Mouse (Mus musculus) forebrain, embryonic 16.5 days (tissue): ENCODE results near the gene Dab2. TPM values are rescaled to one million over a fixed set of nuclear protein-coding genes. Genes with fewer than 3 reads are reported as not detected.
A peak's percentile ranks its signal among the peaks of the same experiment; 100 is the strongest.

Experiments used
- ATAC-seq: fragments of 200-750 bp; cut with Nextera tagmentation; 2 replicates; pipeline ENCODE4 v1.8.0; 2017; ENCODE audit warnings: mild to moderate bottlenecking, moderate library complexity
- H3K27ac ChIP-seq: fragments of 300-500 bp; sonication (generic); 2 replicates; pipeline ENCODE4 v1.5.1; 2014; ENCODE audit warnings: low read length, control low read depth
- H3K27me3 ChIP-seq: fragments of 300-500 bp; sonication (generic); replicated peaks from 2 replicates; pipeline ENCODE4 v1.6.1; 2014; ENCODE audit warnings: low read length; ENCODE audit not compliant: control insufficient read depth, insufficient read depth
- H3K36me3 ChIP-seq: fragments of 300-500 bp; sonication (generic); 2 replicates; pipeline ENCODE4 v1.6.1; 2014; ENCODE audit not compliant: control insufficient read depth, insufficient read depth
- H3K4me1 ChIP-seq: fragments of 300-500 bp; sonication (generic); replicated peaks from 2 replicates; pipeline ENCODE4 v1.6.1; 2014; ENCODE audit warnings: low read length; ENCODE audit not compliant: control insufficient read depth, insufficient read depth
- H3K4me2 ChIP-seq: fragments of 300-500 bp; sonication (generic); 2 replicates; pipeline ENCODE4 v1.6.1; 2014; ENCODE audit warnings: mild to moderate bottlenecking, low read length, control low read depth
- H3K4me3 ChIP-seq: fragments of 300-500 bp; sonication (generic); replicated peaks from 2 replicates; pipeline ENCODE4 v1.5.1; 2014; ENCODE audit warnings: mild to moderate bottlenecking, low read length, control low read depth
- H3K9ac ChIP-seq: fragments of 300-500 bp; sonication (generic); replicated peaks from 2 replicates; pipeline ENCODE4 v1.6.1; 2014; ENCODE audit warnings: low read depth, low read length, control low read depth
- H3K9me3 ChIP-seq: fragments of 300-500 bp; sonication (generic); 2 replicates; pipeline ENCODE4 v1.6.1; 2016; ENCODE audit warnings: low read length; ENCODE audit not compliant: control insufficient read depth
- WGBS: fragments of 180-500 bp; shearing (Covaris S2); extraction: QIAGEN DNeasy Blood & Tissue Kit; methylation state at CpG from one replicate; pipeline ENCODE4 v1.1.7; 2014; 5-methylcytosine and 5-hydroxymethylcytosine counted together
- polyA plus RNA-seq: library from polyadenylated mRNA; unstranded; fragments of >200 nt; fragmentation: Nextera tagmentation; extraction: Ambion mirVana; gene quantifications from 2 replicates; pipeline ENCODE4 v1.2.1, GENCODE M21; 2015

Gene Dab2
- polyA plus RNA-seq, 1 experiment from 2014 or later: 13.1 TPM

DNA sequence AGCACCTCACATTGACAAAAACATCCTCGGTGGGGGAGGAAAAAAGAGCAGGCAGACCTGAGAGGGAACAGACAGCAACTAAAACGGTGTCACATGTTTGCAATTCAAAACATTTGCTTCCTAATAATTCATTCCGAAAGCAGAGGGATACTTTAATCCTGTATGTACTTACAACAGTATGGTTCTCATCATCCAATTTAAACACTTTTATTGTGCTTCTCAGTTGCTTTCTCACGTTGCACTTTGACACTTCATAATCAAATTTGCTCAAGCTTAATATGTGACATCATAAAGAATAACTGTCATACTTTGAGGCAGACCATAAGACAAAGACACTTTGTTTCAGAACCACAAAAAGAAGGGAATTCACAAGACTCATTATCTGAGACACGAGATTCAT is 20.9 kb downstream of the Dab2 start:
- H3K9me3 ChIP-seq: no peaks in the 10 kb centered on the region
- H3K9ac ChIP-seq: no peak overlapping the region
- H3K27ac ChIP-seq: no peak overlapping the region
- H3K4me1 ChIP-seq: no peaks in the 10 kb centered on the region
- ATAC-seq: no peak
- H3K36me3 ChIP-seq: no peaks in the 10 kb centered on the region
- no peak overlapping the region for H3K4me2 ChIP-seq
- no peaks in the 10 kb centered on the region for H3K27me3 ChIP-seq
- H3K4me3 ChIP-seq: no peak overlapping the region
- WGBS: 61% methylated on average over 5 of the region's 5 CpGs

DNA sequence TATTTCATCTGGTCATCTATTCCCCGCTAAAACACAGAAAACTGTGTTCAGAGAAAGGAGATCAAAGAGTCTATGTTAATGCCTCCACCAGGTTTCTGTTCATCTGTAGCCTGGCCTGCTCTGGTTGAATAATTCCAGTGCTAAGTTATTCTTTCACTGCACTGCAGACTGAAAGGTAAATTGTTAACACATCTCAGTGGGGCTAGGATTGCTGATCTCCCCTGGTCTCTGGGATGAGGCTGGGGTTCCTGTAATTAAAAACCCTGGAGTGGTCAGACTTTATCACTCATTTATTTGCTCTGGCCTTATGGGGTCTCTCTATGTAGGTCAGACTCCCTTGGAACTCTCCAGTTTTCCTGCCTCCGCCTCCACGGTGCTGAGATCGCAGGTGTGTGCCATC is 21.7 kb downstream of the Dab2 start:
- H3K9ac ChIP-seq: no peak overlapping the region
- H3K36me3 ChIP-seq: no peaks in the 10 kb centered on the region
- H3K4me1 ChIP-seq: no peaks in the 10 kb centered on the region
- H3K27ac ChIP-seq: no peak overlapping the region
- H3K27me3 ChIP-seq: no peaks in the 10 kb centered on the region
- no peak overlapping the region for H3K4me3 ChIP-seq
- WGBS: 90% methylated on average over 4 of the region's 4 CpGs
- no peak overlapping the region for H3K4me2 ChIP-seq
- ATAC-seq: no peak
- no peaks in the 10 kb centered on the region for H3K9me3 ChIP-seq

DNA sequence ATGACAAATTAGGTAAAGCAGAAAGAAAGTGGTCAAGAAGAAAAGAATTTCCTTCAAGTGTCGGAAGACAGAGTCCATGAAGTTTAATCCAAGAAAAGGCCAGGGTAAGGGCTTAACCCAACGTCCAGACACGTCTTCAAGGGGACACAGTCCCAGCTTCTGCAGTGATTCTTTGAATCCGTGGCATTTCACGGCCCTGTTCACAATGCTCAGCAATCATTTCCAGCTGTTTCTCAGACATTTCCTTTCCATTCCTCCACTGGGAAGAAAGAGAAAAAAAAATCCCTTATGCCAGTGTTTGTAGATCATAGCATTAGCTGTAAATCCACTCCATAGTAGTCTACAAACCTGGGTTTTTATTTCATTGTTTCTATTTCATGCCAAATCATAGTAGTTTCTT is 22.7 kb downstream of the Dab2 start:
- Histone ChIP-seq H3K4me2 (no peak overlapping the region), H3K4me1 (no peaks in the 10 kb centered on the region), H3K27me3 (no peaks in the 10 kb centered on the region), H3K36me3 (no peaks in the 10 kb centered on the region), H3K4me3 (no peak overlapping the region), H3K27ac (no peak overlapping the region), H3K9me3 (no peaks in the 10 kb centered on the region), H3K9ac (no peak overlapping the region)
- 46% methylated on average over 5 of the region's 5 CpGs for WGBS
- ATAC-seq: no peak

DNA sequence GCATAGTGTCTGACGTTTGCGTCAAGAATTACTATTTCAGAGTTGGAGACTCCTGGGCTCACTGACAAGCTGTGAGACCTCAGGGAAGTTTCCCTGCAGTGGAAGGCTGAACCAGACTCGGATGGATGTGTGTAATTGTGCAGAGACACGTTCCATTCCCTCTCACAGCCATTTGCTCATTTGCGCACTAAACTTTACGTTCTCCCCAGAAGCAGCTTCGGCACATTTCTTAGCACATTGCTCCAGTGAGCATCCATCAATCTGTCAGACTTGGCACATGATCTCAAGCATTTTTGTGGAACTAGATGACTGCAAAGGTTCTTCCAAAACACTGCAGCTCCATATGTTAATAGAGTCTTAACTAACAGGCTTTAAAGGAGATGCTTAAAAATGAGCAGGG is 24.0 kb downstream of the Dab2 start:
- Histone ChIP-seq H3K4me3 (no peak overlapping the region), H3K9me3 (no peaks in the 10 kb centered on the region), H3K36me3 (no peaks in the 10 kb centered on the region), H3K9ac (no peak overlapping the region), H3K27ac (no peak overlapping the region), H3K4me2 (no peak overlapping the region), H3K27me3 (no peaks in the 10 kb centered on the region), H3K4me1 (no peaks in the 10 kb centered on the region)
- 55% methylated on average over 7 of the region's 7 CpGs for WGBS
- ATAC-seq: peak; percentile 85

DNA sequence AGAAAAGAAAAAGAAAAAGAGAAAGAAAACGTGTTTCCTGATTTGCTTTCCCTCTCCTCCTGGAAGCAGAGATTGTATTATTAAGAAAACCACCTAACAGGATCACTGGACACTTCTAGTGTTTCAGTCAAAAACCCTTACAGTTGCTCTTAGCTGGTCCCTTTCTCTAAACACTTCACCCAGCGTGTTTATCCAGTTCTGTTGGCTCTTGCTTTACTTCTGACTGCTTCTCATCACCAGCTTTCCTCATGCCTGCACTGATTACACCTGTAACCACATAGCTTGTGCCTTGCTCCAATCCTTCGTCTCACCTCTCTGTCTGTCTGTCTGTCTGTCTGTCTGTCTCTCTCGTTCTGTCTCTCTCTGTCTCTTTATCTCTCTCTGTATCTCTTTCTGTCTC is 25.9 kb downstream of the Dab2 start:
- H3K27me3 ChIP-seq: no peaks in the 10 kb centered on the region
- H3K4me1 ChIP-seq: no peaks in the 10 kb centered on the region
- no peak overlapping the region for H3K4me2 ChIP-seq
- no peaks in the 10 kb centered on the region for H3K9me3 ChIP-seq
- ATAC-seq: no peak
- no peak overlapping the region for H3K9ac ChIP-seq
- H3K36me3 ChIP-seq: no peaks in the 10 kb centered on the region
- H3K4me3 ChIP-seq: no peak overlapping the region
- no peak overlapping the region for H3K27ac ChIP-seq
- WGBS: 85% methylated on average over 4 of the region's 4 CpGs

DNA sequence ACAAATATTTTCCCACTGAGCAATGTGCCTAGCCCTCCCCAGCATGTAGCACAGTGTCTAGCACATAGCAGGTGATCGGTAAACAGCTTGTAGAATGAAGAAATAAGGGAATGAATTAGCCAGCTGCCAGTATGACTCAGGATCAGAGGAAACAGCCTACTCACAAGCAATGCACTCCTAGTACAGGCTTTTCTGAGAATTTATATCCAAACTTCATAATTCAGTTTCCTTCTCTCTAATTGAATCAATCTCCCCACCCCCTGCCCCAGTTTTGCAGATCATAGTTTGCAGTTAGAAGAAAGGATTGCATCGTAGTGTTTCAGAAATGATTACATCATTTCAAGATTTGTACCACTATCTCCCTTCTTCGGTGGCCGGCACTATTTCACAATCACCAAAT is 26.4 kb downstream of the Dab2 start:
- H3K9me3 ChIP-seq: no peaks in the 10 kb centered on the region
- H3K4me2 ChIP-seq: no peak overlapping the region
- 0 out of 2 replicates have a peak, but pooled peaks have one; percentile 41 for ATAC-seq
- no peaks in the 10 kb centered on the region for H3K27me3 ChIP-seq
- no peak overlapping the region for H3K27ac ChIP-seq
- H3K9ac ChIP-seq: no peak overlapping the region
- WGBS: 75% methylated on average over 4 of the region's 4 CpGs
- no peaks in the 10 kb centered on the region for H3K36me3 ChIP-seq
- H3K4me3 ChIP-seq: no peak overlapping the region
- no peaks in the 10 kb centered on the region for H3K4me1 ChIP-seq

DNA sequence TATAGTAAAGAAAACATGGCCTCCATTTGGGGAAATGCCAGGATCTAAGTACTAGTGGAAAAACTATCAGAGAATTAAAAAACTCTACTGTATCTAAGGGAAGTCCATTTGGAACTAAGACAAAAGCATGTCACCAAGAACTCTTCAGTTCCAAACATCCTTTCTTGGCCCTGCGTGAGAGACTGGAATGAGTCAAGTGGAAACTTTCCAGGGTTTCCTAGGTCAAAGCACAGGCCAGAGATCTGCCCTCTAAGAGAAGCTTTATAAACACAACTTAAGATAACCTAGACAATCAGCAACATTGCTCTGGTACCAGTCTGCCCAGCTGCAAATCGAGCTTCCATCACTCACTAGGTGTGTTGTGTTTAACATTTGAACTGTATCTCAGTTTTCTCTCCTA is 31.8 kb downstream of the Dab2 start:
- WGBS: 86% methylated on average over 2 of the region's 2 CpGs

DNA sequence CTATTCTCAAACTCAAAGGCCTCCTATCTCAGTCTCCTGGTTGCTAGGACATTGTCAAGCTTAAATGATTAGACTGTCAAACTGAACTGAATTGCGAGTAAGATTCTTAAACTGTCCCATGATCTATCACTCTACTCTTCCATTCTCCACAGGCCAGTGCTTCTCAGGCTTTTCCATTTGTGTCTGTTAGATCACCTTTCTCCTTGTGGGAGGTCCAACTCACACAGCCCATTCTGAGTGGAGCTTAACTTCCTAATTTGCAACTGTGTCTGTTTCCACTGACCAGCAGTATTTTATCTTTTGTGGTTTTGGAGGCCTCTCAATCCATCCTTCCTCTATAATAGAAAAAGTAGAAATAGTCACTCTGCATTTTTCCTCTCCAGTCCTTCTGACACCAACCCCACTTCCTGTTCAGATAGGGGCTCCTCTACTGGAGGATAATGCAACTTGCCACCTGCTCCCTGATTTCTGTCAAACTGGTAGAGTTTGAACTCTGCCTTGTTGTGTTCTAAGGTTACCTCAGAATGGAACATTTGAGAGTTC is 35.1 kb downstream of the Dab2 start:
- Histone ChIP-seq H3K36me3 (no peaks in the 10 kb centered on the region), H3K27ac (no peak overlapping the region), H3K4me3 (no peak overlapping the region), H3K9me3 (no peaks in the 10 kb centered on the region), H3K4me2 (no peak overlapping the region), H3K27me3 (no peaks in the 10 kb centered on the region), H3K4me1 (no peaks in the 10 kb centered on the region), H3K9ac (no peak overlapping the region)
- WGBS: 95% methylated on average over 1 of the region's 1 CpGs
- no peak for ATAC-seq

More for the DNA sequence above, 31.8 kb downstream of the Dab2 start:
- Histone ChIP-seq H3K4me2 (no peak overlapping the region), H3K27me3 (no peaks in the 10 kb centered on the region), H3K4me1 (no peaks in the 10 kb centered on the region), H3K9ac (no peak overlapping the region), H3K27ac (no peak overlapping the region), H3K9me3 (no peaks in the 10 kb centered on the region), H3K36me3 (no peaks in the 10 kb centered on the region), H3K4me3 (no peak overlapping the region)
- no peak for ATAC-seq

DNA sequence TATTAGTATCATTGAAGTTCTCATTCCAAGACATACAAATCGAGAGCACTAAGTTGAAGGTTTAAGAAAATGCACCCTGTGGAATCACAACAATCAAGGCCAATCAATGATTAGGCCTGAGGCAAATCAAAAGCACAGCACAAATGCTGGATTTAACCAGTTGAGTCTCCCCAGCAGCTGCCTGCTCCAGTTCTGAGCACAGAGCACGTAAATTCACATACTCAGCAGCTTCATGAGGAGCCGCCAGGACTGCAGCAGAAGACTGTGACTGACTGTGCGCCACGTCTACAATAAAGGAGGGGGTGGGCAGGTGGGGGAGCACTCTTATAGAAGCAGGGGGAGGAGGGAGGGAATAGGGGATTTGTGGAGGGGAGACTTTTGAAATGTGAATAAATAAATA is 40.2 kb downstream of the Dab2 start:
- H3K4me1 ChIP-seq: no peaks in the 10 kb centered on the region
- 63% methylated on average over 5 of the region's 5 CpGs for WGBS
- ATAC-seq: peak; percentile 54; the same call in 1 of the 2 replicates
- H3K27ac ChIP-seq: no peak overlapping the region
- no peaks in the 10 kb centered on the region for H3K9me3 ChIP-seq
- no peak overlapping the region for H3K9ac ChIP-seq
- no peaks in the 10 kb centered on the region for H3K36me3 ChIP-seq
- H3K4me3 ChIP-seq: no peak overlapping the region
- no peak overlapping the region for H3K4me2 ChIP-seq
- no peaks in the 10 kb centered on the region for H3K27me3 ChIP-seq

DNA sequence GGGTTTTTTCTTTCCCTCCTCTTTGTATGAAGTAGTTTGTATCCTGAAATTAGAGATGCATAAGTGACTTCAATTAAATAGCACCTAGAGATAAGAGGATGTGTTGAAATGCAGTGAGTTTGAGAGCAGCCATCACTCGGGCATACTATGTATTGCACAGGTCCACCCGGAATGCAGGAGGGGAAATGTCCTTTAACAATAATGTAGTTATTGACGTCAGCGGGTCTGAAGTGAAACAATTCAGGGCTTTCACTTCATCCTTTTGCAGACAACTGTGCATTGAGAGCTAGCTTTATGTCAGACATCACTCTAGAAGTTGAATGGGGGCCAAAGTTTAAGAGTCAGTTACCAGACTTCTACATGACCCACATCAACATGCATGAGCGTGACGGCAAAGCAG is 40.8 kb downstream of the Dab2 start:
- no peaks in the 10 kb centered on the region for H3K9me3 ChIP-seq
- no peak overlapping the region for H3K4me3 ChIP-seq
- H3K36me3 ChIP-seq: no peaks in the 10 kb centered on the region
- 79% methylated on average over 6 of the region's 6 CpGs for WGBS
- H3K4me1 ChIP-seq: no peaks in the 10 kb centered on the region
- no peak overlapping the region for H3K27ac ChIP-seq
- no peaks in the 10 kb centered on the region for H3K27me3 ChIP-seq
- H3K9ac ChIP-seq: no peak overlapping the region
- no peak overlapping the region for H3K4me2 ChIP-seq
- ATAC-seq: no peak
